Mouse (Mus musculus) CH12.LX (cell line): ENCODE results near the gene Pdss2. TPM values are rescaled to one million over a fixed set of nuclear protein-coding genes. Genes with fewer than 3 reads are reported as not detected.
A peak's percentile ranks its signal among the peaks of the same experiment; 100 is the strongest.

Experiments
- DNase-seq: peaks from one replicate; pipeline ENCODE4 v3.0.0-alpha.2; 2013; ENCODE audit errors: extremely low read depth
- H3K27ac ChIP-seq: 2 replicates; pipeline ENCODE4 v1.5.1; 2012; ENCODE audit warnings: low read depth, mild to moderate bottlenecking, control low read depth, moderate library complexity; ENCODE audit not compliant: insufficient read depth
- H3K27me3 ChIP-seq: replicated peaks from 2 replicates; pipeline ENCODE3; 2012; ENCODE audit warnings: inconsistent platforms
- H3K36me3 ChIP-seq, 2 experiments: replicated peaks in 1 of 2; 2 replicates each; pipeline versions ENCODE3 to v1.6.1; 2012; ENCODE audit warnings: inconsistent platforms in 1 of 2, low read length in 1 of 2, mild to moderate bottlenecking in 1 of 2, mixed read lengths in 1 of 2, moderate library complexity in 1 of 2; ENCODE audit not compliant: control insufficient read depth in 1 of 2, insufficient read depth in 1 of 2
- H3K4me1 ChIP-seq, 2 experiments: 2 replicates each; pipeline ENCODE4 v1.6.1; 2012; ENCODE audit warnings: inconsistent platforms in 1 of 2, moderate library complexity in 1 of 2; ENCODE audit not compliant: insufficient read depth in 2 of 2, control insufficient read depth in 1 of 2
- H3K4me2 ChIP-seq: 2 replicates; pipeline ENCODE4 v1.6.1; 2012; ENCODE audit warnings: low read depth, mild to moderate bottlenecking, control low read depth; ENCODE audit not compliant: poor library complexity, insufficient read depth, severe bottlenecking
- H3K4me3 ChIP-seq, 3 experiments: fragments of 150-350 bp in 1 of 3; sonication (generic) in 1 of 3; replicated peaks in 1 of 3; 2 replicates each; pipeline versions ENCODE3 to v1.5.1; 2011 to 2012; ENCODE audit warnings: low read depth in 2 of 3, low read length in 2 of 3, mild to moderate bottlenecking in 2 of 3, moderate library complexity in 2 of 3, control low read depth in 1 of 3, improper control_type of control experiment in 1 of 3, inconsistent platforms in 1 of 3, mixed read lengths in 1 of 3; ENCODE audit not compliant: poor library complexity in 1 of 3
- H3K79me2 ChIP-seq: replicated peaks from 2 replicates; pipeline ENCODE4 v1.6.1; 2012; ENCODE audit warnings: mild to moderate bottlenecking, moderate library complexity; ENCODE audit not compliant: control insufficient read depth, poor library complexity, insufficient read depth, severe bottlenecking; ENCODE audit errors: extremely low read depth
- H3K9ac ChIP-seq: 2 replicates; pipeline ENCODE4 v1.6.1; 2012; ENCODE audit warnings: low read depth, mild to moderate bottlenecking, control low read depth, moderate library complexity; ENCODE audit not compliant: insufficient read depth
- H3K9me3 ChIP-seq: replicated peaks from 2 replicates; pipeline ENCODE3; 2012; ENCODE audit warnings: low read length, inconsistent platforms, mixed read lengths
- BHLHE40 ChIP-seq: IDR thresholded peaks from 2 replicates; pipeline ENCODE4 v1.6.1; 2011; ENCODE audit warnings: mild to moderate bottlenecking, low read depth, low read length, improper control_type of control experiment
- CTCF ChIP-seq, 2 experiments: IDR thresholded peaks in 1 of 2; conservative IDR thresholded peaks in 1 of 2; 2 replicates each; pipeline ENCODE4 v1.5.1; 2011 to 2012; ENCODE audit warnings: low read depth in 2 of 2, low read length in 2 of 2, improper control_type of control experiment in 1 of 2, inconsistent platforms in 1 of 2, mild to moderate bottlenecking in 1 of 2, moderate library complexity in 1 of 2
- E2F4 ChIP-seq: IDR thresholded peaks from 2 replicates; pipeline ENCODE4 v1.6.1; 2011; ENCODE audit warnings: low read depth, low read length, improper control_type of control experiment; ENCODE audit not compliant: insufficient replicate concordance
- EP300 ChIP-seq: IDR thresholded peaks from 2 replicates; pipeline ENCODE4 v1.6.1; 2011; ENCODE audit warnings: low read length, improper control_type of control experiment
- JUN ChIP-seq: IDR thresholded peaks from 2 replicates; pipeline ENCODE4 v1.6.1; 2011; ENCODE audit warnings: low read depth, mild to moderate bottlenecking, low read length, improper control_type of control experiment, moderate library complexity; ENCODE audit not compliant: insufficient read depth
- MAFK ChIP-seq: IDR thresholded peaks from 2 replicates; pipeline ENCODE4 v1.6.1; 2011; ENCODE audit warnings: low read length, improper control_type of control experiment; ENCODE audit not compliant: insufficient replicate concordance
- MAX ChIP-seq: IDR thresholded peaks from 2 replicates; pipeline ENCODE4 v1.6.1; 2011; ENCODE audit warnings: low read length, improper control_type of control experiment
- MAZ ChIP-seq: IDR thresholded peaks from 2 replicates; pipeline ENCODE4 v1.6.1; 2012; ENCODE audit warnings: low read depth, mild to moderate bottlenecking, inconsistent platforms, low read length, improper control_type of control experiment, moderate library complexity
- MXI1 ChIP-seq: IDR thresholded peaks from 2 replicates; pipeline ENCODE4 v1.6.1; 2011; ENCODE audit warnings: mild to moderate bottlenecking, low read depth, low read length, improper control_type of control experiment
- MYC ChIP-seq: IDR thresholded peaks from 2 replicates; pipeline ENCODE4 v1.6.1; 2011; ENCODE audit warnings: low read depth, mild to moderate bottlenecking, improper control_type of control experiment, low read length
- NRF1 ChIP-seq: IDR thresholded peaks from 2 replicates; pipeline ENCODE4 v1.6.1; 2014; ENCODE audit warnings: low read depth, mild to moderate bottlenecking, inconsistent platforms, low read length, improper control_type of control experiment, moderate library complexity
- SIN3A ChIP-seq: IDR thresholded peaks from 2 replicates; pipeline ENCODE4 v1.6.1; 2012; ENCODE audit warnings: low read length, improper control_type of control experiment, inconsistent platforms
- SMC3 ChIP-seq: IDR thresholded peaks from 2 replicates; pipeline ENCODE4 v1.6.1; 2011; ENCODE audit warnings: low read depth, low read length, improper control_type of control experiment
- TBP ChIP-seq: conservative IDR thresholded peaks from 2 replicates; pipeline ENCODE4 v1.6.1; 2011; ENCODE audit warnings: low read depth, low read length, improper control_type of control experiment
- TCF12 ChIP-seq: IDR thresholded peaks from 2 replicates; pipeline ENCODE4 v1.6.1; 2014; ENCODE audit warnings: low read depth, mild to moderate bottlenecking, inconsistent platforms, low read length, improper control_type of control experiment
- UBTF ChIP-seq: IDR thresholded peaks from 2 replicates; pipeline ENCODE4 v1.6.1; 2012; ENCODE audit warnings: low read depth, mild to moderate bottlenecking, inconsistent platforms, low read length, improper control_type of control experiment, moderate library complexity
- USF1 ChIP-seq: IDR thresholded peaks from 2 replicates; pipeline ENCODE4 v1.6.1; 2014; ENCODE audit warnings: low read depth, mild to moderate bottlenecking, inconsistent platforms, low read length, improper control_type of control experiment
- USF2 ChIP-seq: conservative IDR thresholded peaks from 2 replicates; pipeline ENCODE4 v1.6.1; 2011; ENCODE audit warnings: low read depth, low read length, improper control_type of control experiment
- ZC3H11A ChIP-seq: IDR thresholded peaks from 2 replicates; pipeline ENCODE4 v1.6.1; 2012; ENCODE audit warnings: low read depth, mild to moderate bottlenecking, inconsistent platforms, low read length, improper control_type of control experiment
- ZMIZ1 ChIP-seq: IDR thresholded peaks from 2 replicates; pipeline ENCODE4 v1.6.1; 2012; ENCODE audit warnings: low read depth, mild to moderate bottlenecking, inconsistent platforms, low read length, improper control_type of control experiment
- ZNF384 ChIP-seq: IDR thresholded peaks from 2 replicates; pipeline ENCODE4 v1.6.1; 2012; ENCODE audit warnings: low read depth, low read length, improper control_type of control experiment, inconsistent platforms
- dilution Hi-C: fragments of 300-500 bp; cut with MboI; formaldehyde crosslinking; loops from 2 replicates; pipeline ENCODE4 v1.14.3; 2020; ENCODE audit warnings: low sequenced_read_pairs; ENCODE audit not compliant: extremely low pct_unique_long_range_greater_than_20kb, extremely low pct_ligation_motif_present
- in situ Hi-C: fragments of 300-500 bp; cut with MboI; formaldehyde crosslinking; loops from 3 replicates; pipeline ENCODE4 v1.14.3; 2019; ENCODE audit warnings: low sequenced_read_pairs, low pct_ligation_motif_present, low pct_unique_long_range_greater_than_20kb, mixed read lengths
- polyA plus RNA-seq: library from polyadenylated mRNA; unstranded; fragments of >175 nt; gene quantifications from 2 replicates; pipeline ENCODE4 v1.2.1, GENCODE M21; 2012; ENCODE audit warnings: low read depth; ENCODE audit not compliant: insufficient read length
- total RNA-seq, 2 experiments: library from RNA; depleted of rRNA; stranded (reverse); fragments of 300-350 nt in 1 of 2; fragments of >200 nt in 1 of 2; gene quantifications; 2 replicates each; pipeline ENCODE4 v1.2.3; 2012 to 2014

The Pdss2 gene
- total and polyA plus RNA-seq, 3 experiments: 11.1 to 17.9 (median 14.3) TPM

- in situ Hi-C loops: no loop called here
- Histone ChIP-seq H3K36me3 (peaks cover 4 to 25% of the 10 kb centered on the region in 2 experiments), H3K9me3 (no peaks in the 10 kb centered on the region), H3K27me3 (no peaks in the 10 kb centered on the region), H3K79me2 (0 out of 2 replicates have a peak, but pooled peaks cover 2% of the 10 kb centered on the region), H3K27ac (no peak overlapping the region), H3K9ac (no peak overlapping the region), H3K4me3 (no peak overlapping the region), H3K4me1 (peaks cover 9 to 39% of the 10 kb centered on the region in 2 experiments; a peak in 3 of 4 replicates), H3K4me2 (no peak overlapping the region)
- no peak for TF ChIP-seq ZMIZ1
- TF ChIP-seq, all 38 proteins: peak for 0
- no peak for DNase-seq
- dilution Hi-C loops: no loop called here
Measured at GRCm38 (mm10) chr10:43373666-43374065, 152.4 kb downstream of the Pdss2 start.

GRCm38 (mm10) chr10:43375286-43375685, 154.0 kb downstream of the Pdss2 start:
- no peak for TF ChIP-seq NRF1
- TF ChIP-seq TBP: no peak
- no peak for TF ChIP-seq MAFK
- TF ChIP-seq SMC3: no peak
- TF ChIP-seq UBTF: no peak
- no peak for TF ChIP-seq MAZ
- no peak for TF ChIP-seq ZNF384
- TF ChIP-seq CTCF (conservative IDR thresholded peaks at IDR 0.05 in 1 of 2, IDR thresholded peaks at IDR 0.05 in 1 of 2; ENCODE audit: low read depth in 2 of 2, low read length in 2 of 2): no peak
- TF ChIP-seq BHLHE40: no peak
- no peak for TF ChIP-seq USF2
- no peak for TF ChIP-seq MAX
- TF ChIP-seq SIN3A: no peak
- no peak for TF ChIP-seq MYC
- no peak for TF ChIP-seq JUN
- TF ChIP-seq MXI1: no peak
- TF ChIP-seq ZC3H11A: no peak
- no peak for TF ChIP-seq EP300
- TF ChIP-seq E2F4: no peak
- TF ChIP-seq USF1: no peak
- TF ChIP-seq TCF12: no peak
- H3K9ac ChIP-seq: no peak overlapping the region
- in situ Hi-C loops (no loop called here), dilution Hi-C loops (no loop called here)
- no peak overlapping the region for H3K27ac ChIP-seq
- H3K9me3 ChIP-seq: no peaks in the 10 kb centered on the region
- H3K4me3 ChIP-seq: no peak overlapping the region
- peaks cover 4 to 23% of the 10 kb centered on the region in 2 experiments for H3K36me3 ChIP-seq
- peaks cover 12 to 47% of the 10 kb centered on the region in 2 experiments; a peak in 3 of 4 replicates for H3K4me1 ChIP-seq
- no peak overlapping the region for H3K4me2 ChIP-seq
- no peaks in the 10 kb centered on the region for H3K27me3 ChIP-seq
- no peaks in the 10 kb centered on the region for H3K79me2 ChIP-seq
- peak; percentile 10 for DNase-seq
